Mouse (Mus musculus): ENCODE measurements around the gene Hoxb6. TPM values are rescaled to one million over a fixed set of nuclear protein-coding genes. Genes with fewer than 3 reads are reported as not detected.

The Hoxb6 gene
- total and polyA plus RNA-seq, 3 experiments, result not detected

GRCm38 (mm10) chr11:96286739-96287385 is 5.4 kb upstream of the Hoxb6 start:
- Histone ChIP-seq H3K27ac (ENCODE audit: control insufficient read depth, low read depth, low read length) (no peak overlapping the region), H3K9ac (ENCODE audit: control insufficient read depth, low read depth, low read length, poor library complexity, severe bottlenecking) (no peak overlapping the region), H3K79me2 (ENCODE audit: control insufficient read depth, insufficient read depth, low read length, poor library complexity) (no peaks in the 10 kb centered on the region), H3K27me3 (ENCODE audit: control insufficient read depth in 1 of 2, insufficient read depth in 2 of 2, low read length in 2 of 2) (peaks cover 3 to 6% of the 10 kb centered on the region in 2 experiments; a peak in 2 of 4 replicates), H3K4me1 (ENCODE audit: control insufficient read depth in 1 of 2, insufficient read depth in 2 of 2, low read length in 2 of 2) (no peaks in the 10 kb centered on the region), H3K4me3 (ENCODE audit: control insufficient read depth in 1 of 2, insufficient read depth in 1 of 2, low read depth in 2 of 2, low read length in 2 of 2) (no peak overlapping the region), H3K9me3 (replicated peaks; ENCODE audit: insufficient read depth, low read length) (no peaks in the 10 kb centered on the region), H3K36me3 (ENCODE audit: control insufficient read depth in 1 of 2, insufficient read depth in 2 of 2, low read length in 2 of 2) (no peaks in the 10 kb centered on the region)
- DNase-seq (ENCODE audit: low read depth, low spot score), result no peak
- TF ChIP-seq HCFC1 (IDR thresholded peaks at IDR 0.05; ENCODE audit: low read depth, low read length) (no peak), CTCF (IDR thresholded peaks at IDR 0.05 in 2 of 3, conservative IDR thresholded peaks at IDR 0.05 in 1 of 3; ENCODE audit: control insufficient read depth in 1 of 3, insufficient read depth in 1 of 3, low read depth in 2 of 3, low read length in 3 of 3, poor library complexity in 1 of 3, severe bottlenecking in 1 of 3) (no peak), BHLHE40 (IDR thresholded peaks at IDR 0.05; ENCODE audit: borderline replicate concordance, low read depth, low read length) (no peak), TAL1 (IDR thresholded peaks at IDR 0.05; ENCODE audit: low read length) (no peak), NELFE (IDR thresholded peaks at IDR 0.05; ENCODE audit: low read depth, low read length) (no peak), TCF12 (IDR thresholded peaks at IDR 0.05; ENCODE audit: low read depth, low read length) (no peak), USF2 (IDR thresholded peaks at IDR 0.05; ENCODE audit: borderline replicate concordance in 1 of 2, insufficient read depth in 1 of 2, low read depth in 1 of 2, low read length in 2 of 2) (no peak), GABPA (IDR thresholded peaks at IDR 0.05; ENCODE audit: low read depth, low read length) (no peak), SIN3A (IDR thresholded peaks at IDR 0.05; ENCODE audit: low read length) (no peak), NRF1 (IDR thresholded peaks at IDR 0.05; ENCODE audit: insufficient read depth, low read depth, low read length, poor library complexity, severe bottlenecking) (no peak), ZNF384 (IDR thresholded peaks at IDR 0.05; ENCODE audit: low read depth, low read length) (no peak), TBP (IDR thresholded peaks at IDR 0.05; ENCODE audit: low read depth, low read length) (no peak)

GRCm38 (mm10) chr11:96287411-96287810 is 4.9 kb upstream of the Hoxb6 start:
- Histone ChIP-seq H3K9ac (ENCODE audit: control insufficient read depth, low read depth, low read length, poor library complexity, severe bottlenecking) (no peak overlapping the region), H3K36me3 (ENCODE audit: control insufficient read depth in 1 of 2, insufficient read depth in 2 of 2, low read length in 2 of 2) (no peaks in the 10 kb centered on the region), H3K27me3 (ENCODE audit: control insufficient read depth in 1 of 2, insufficient read depth in 2 of 2, low read length in 2 of 2) (peaks cover 3 to 6% of the 10 kb centered on the region in 2 experiments; a peak in 2 of 4 replicates), H3K27ac (ENCODE audit: control insufficient read depth, low read depth, low read length) (no peak overlapping the region), H3K9me3 (replicated peaks; ENCODE audit: insufficient read depth, low read length) (no peaks in the 10 kb centered on the region), H3K79me2 (ENCODE audit: control insufficient read depth, insufficient read depth, low read length, poor library complexity) (no peaks in the 10 kb centered on the region), H3K4me1 (ENCODE audit: control insufficient read depth in 1 of 2, insufficient read depth in 2 of 2, low read length in 2 of 2) (no peaks in the 10 kb centered on the region), H3K4me3 (ENCODE audit: control insufficient read depth in 1 of 2, insufficient read depth in 1 of 2, low read depth in 2 of 2, low read length in 2 of 2) (no peak overlapping the region)
- DNase-seq (ENCODE audit: low read depth, low spot score), result no peak
- no peak for TF ChIP-seq CHD1 (IDR thresholded peaks at IDR 0.05; ENCODE audit: low read depth, low read length)
- no peak for TF ChIP-seq BHLHE40 (IDR thresholded peaks at IDR 0.05; ENCODE audit: borderline replicate concordance, low read depth, low read length)
- no peak for TF ChIP-seq MAFK (IDR thresholded peaks at IDR 0.05; ENCODE audit: borderline replicate concordance, low read depth, low read length)
- no peak for TF ChIP-seq HCFC1 (IDR thresholded peaks at IDR 0.05; ENCODE audit: low read depth, low read length)
- TF ChIP-seq CTCF (IDR thresholded peaks at IDR 0.05 in 2 of 3, conservative IDR thresholded peaks at IDR 0.05 in 1 of 3; ENCODE audit: control insufficient read depth in 1 of 3, insufficient read depth in 1 of 3, low read depth in 2 of 3, low read length in 3 of 3, poor library complexity in 1 of 3, severe bottlenecking in 1 of 3), result no peak
- no peak for TF ChIP-seq ZNF384 (IDR thresholded peaks at IDR 0.05; ENCODE audit: low read depth, low read length)
- no peak for TF ChIP-seq E2F4 (IDR thresholded peaks at IDR 0.05; ENCODE audit: borderline replicate concordance, low read depth, low read length)
- no peak for TF ChIP-seq USF2 (IDR thresholded peaks at IDR 0.05; ENCODE audit: borderline replicate concordance in 1 of 2, insufficient read depth in 1 of 2, low read depth in 1 of 2, low read length in 2 of 2)
- no peak for TF ChIP-seq POLR2AphosphoS2 (IDR thresholded peaks at IDR 0.05; ENCODE audit: low read length)
- TF ChIP-seq MEF2A (IDR thresholded peaks at IDR 0.05; ENCODE audit: extremely low read depth, insufficient replicate concordance, low read depth, low read length, poor library complexity, severe bottlenecking), result no peak
- TF ChIP-seq ZKSCAN1 (IDR thresholded peaks at IDR 0.05; ENCODE audit: low read depth, low read length), result no peak
- TF ChIP-seq MYC (IDR thresholded peaks at IDR 0.05; ENCODE audit: low read depth, low read length), result no peak
- no peak for TF ChIP-seq SMC3 (IDR thresholded peaks at IDR 0.05; ENCODE audit: low read depth, low read length)
- no peak for TF ChIP-seq MAZ (IDR thresholded peaks at IDR 0.05; ENCODE audit: low read depth, low read length)
